Mouse (Mus musculus): ENCODE measurements around the gene Sept14. TPM values are rescaled to one million over a fixed set of nuclear protein-coding genes. Genes with fewer than 3 reads are reported as not detected.
A peak's percentile ranks its signal among the peaks of the same experiment; 100 is the strongest.

The Sept14 gene
- polyA plus RNA-seq, 1 experiment from 2014 or later, result not detected

- ATAC-seq (ENCODE audit: insufficient read depth) (peak; percentile 91), DNase-seq (peak; percentile 90)
- Histone ChIP-seq H3K9ac (peak within 1 kb of the TSS; percentile 84), H3K4me1 (ENCODE audit: insufficient read depth) (0 out of 2 replicates have a peak, but pooled peaks cover 6% of the 10 kb centered on the region), H3K4me2 (peak within 1 kb of the TSS; percentile 71), H3K27me3 (ENCODE audit: insufficient read depth, low read length) (no peaks in the 10 kb centered on the region), H3K9me3 (ENCODE audit: low read depth, low read length) (no peaks in the 10 kb centered on the region), H3K27ac (ENCODE audit: low read depth) (no peak within 1 kb of the TSS), H3K36me3 (ENCODE audit: insufficient read depth) (no peaks in the 10 kb centered on the region), H3K4me3 (ENCODE audit: low read depth, low read length) (peak within 1 kb of the TSS; percentile 78)
- WGBS, result under 1% methylated on average over 23 of the region's 23 CpGs
- TF ChIP-seq CTCF (IDR thresholded peaks at IDR 0.05; ENCODE audit: low read depth), result no peak
These were observed 38.3 kb downstream of the Sept14 start, which contains the start of gene Zfp11 for GRCm38 (mm10) chr5:129670036-129670458. TSS of gene Zfp11 (minus strand) at chr5:129670099.

- Histone ChIP-seq H3K36me3 (ENCODE audit: insufficient read depth) (no peaks in the 10 kb centered on the region), H3K4me3 (ENCODE audit: low read depth, low read length) (peak overlapping the region; percentile 78), H3K9me3 (ENCODE audit: low read depth, low read length) (no peaks in the 10 kb centered on the region), H3K4me1 (ENCODE audit: insufficient read depth) (0 out of 2 replicates have a peak, but pooled peaks cover 6% of the 10 kb centered on the region), H3K4me2 (peak overlapping the region; percentile 71), H3K9ac (peak overlapping the region; percentile 84), H3K27me3 (ENCODE audit: insufficient read depth, low read length) (no peaks in the 10 kb centered on the region), H3K27ac (ENCODE audit: low read depth) (no peak overlapping the region)
- no peak for TF ChIP-seq CTCF (IDR thresholded peaks at IDR 0.05; ENCODE audit: low read depth)
- under 1% methylated on average over 31 of the region's 31 CpGs for WGBS
- ATAC-seq (ENCODE audit: insufficient read depth) (peak; percentile 80; the same call in 1 of the 2 replicates), DNase-seq (peak; percentile 17)
These were observed 38.8 kb downstream of the Sept14 start for GRCm38 (mm10) chr5:129669453-129670035.

- H3K9me3 ChIP-seq (ENCODE audit: low read depth, low read length), result no peaks in the 10 kb centered on the region
- H3K9ac ChIP-seq, result no peak overlapping the region
- no peaks in the 10 kb centered on the region for H3K36me3 ChIP-seq (ENCODE audit: insufficient read depth)
- TF ChIP-seq CTCF (IDR thresholded peaks at IDR 0.05; ENCODE audit: low read depth), result no peak
- no peak overlapping the region for H3K27ac ChIP-seq (ENCODE audit: low read depth)
- H3K4me3 ChIP-seq (ENCODE audit: low read depth, low read length), result no peak overlapping the region
- 0 out of 2 replicates have a peak, but pooled peaks cover 6% of the 10 kb centered on the region for H3K4me1 ChIP-seq (ENCODE audit: insufficient read depth)
- ATAC-seq (ENCODE audit: insufficient read depth) (no peak), DNase-seq (no peak)
- H3K27me3 ChIP-seq (ENCODE audit: insufficient read depth, low read length), result no peaks in the 10 kb centered on the region
- H3K4me2 ChIP-seq, result no peak overlapping the region
- WGBS, result 85% methylated on average over 4 of the region's 4 CpGs
These were observed 40.5 kb downstream of the Sept14 start for GRCm38 (mm10) chr5:129667851-129668250.

DNA sequence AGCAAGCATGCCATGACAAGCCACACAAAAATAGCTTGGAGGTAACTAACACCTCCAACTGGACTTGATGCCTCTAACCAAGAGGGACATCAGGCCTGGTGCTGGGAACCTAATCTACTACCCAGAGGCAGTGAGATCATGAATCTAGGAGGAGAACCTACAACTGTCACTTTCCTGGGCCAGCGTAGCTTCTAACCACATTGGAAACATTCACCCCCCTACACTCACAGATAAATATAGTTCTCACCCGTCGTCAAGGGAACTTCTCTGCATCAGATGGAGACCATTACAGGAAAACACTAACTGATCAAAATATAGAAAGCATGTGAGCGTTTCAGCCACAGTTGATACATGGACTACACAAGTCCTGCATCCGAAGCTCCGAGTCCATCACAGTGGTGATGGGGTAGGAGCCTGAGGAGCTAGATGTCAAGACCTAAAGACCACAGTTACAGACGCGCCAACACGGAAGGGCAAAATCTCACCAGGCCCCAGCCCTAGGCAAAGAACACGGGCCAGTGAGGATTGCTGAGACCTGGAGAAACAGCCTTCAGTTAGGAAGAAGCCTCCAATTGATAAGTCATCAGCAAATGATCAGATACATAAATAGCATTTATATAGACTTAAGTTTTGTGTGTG, 41.9 kb downstream of the Sept14 start:
- no peak for DNase-seq
- 91% methylated on average over 10 of the region's 10 CpGs for WGBS
- H3K4me1 ChIP-seq (ENCODE audit: insufficient read depth), result 0 out of 2 replicates have a peak, but pooled peaks cover 6% of the 10 kb centered on the region
- no peaks in the 10 kb centered on the region for H3K27me3 ChIP-seq (ENCODE audit: insufficient read depth, low read length)
- H3K4me3 ChIP-seq (ENCODE audit: low read depth, low read length), result no peak overlapping the region
- no peak for ATAC-seq (ENCODE audit: insufficient read depth)
- H3K27ac ChIP-seq (ENCODE audit: low read depth), result no peak overlapping the region
- H3K4me2 ChIP-seq, result no peak overlapping the region
- no peak for TF ChIP-seq CTCF (IDR thresholded peaks at IDR 0.05; ENCODE audit: low read depth)
- H3K36me3 ChIP-seq (ENCODE audit: insufficient read depth), result no peaks in the 10 kb centered on the region
- no peak overlapping the region for H3K9ac ChIP-seq
- H3K9me3 ChIP-seq (ENCODE audit: low read depth, low read length), result no peaks in the 10 kb centered on the region

DNA sequence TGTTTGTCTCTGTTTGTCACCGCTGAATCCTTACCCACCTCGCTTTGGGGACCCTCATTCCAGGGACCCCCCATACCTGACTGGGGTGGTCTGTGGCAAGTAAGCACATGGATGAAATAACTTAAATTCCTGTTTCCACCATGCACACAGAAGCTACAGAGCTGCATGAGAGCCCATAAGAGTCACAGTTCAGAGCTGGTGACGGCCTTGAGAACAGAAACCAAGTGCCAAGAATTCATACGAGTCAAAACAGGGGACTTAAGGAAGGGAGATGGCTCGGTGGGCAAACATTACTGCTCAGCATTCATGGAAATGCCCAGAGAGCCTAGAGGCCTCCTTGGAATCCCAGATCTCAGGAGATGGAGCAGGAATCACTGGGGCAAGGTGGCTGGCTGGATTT, 44.2 kb downstream of the Sept14 start:
- ATAC-seq (ENCODE audit: insufficient read depth) (no peak), DNase-seq (no peak)
- Histone ChIP-seq H3K9me3 (ENCODE audit: low read depth, low read length) (no peaks in the 10 kb centered on the region), H3K27me3 (ENCODE audit: insufficient read depth, low read length) (no peaks in the 10 kb centered on the region), H3K4me2 (no peak overlapping the region), H3K9ac (no peak overlapping the region), H3K36me3 (ENCODE audit: insufficient read depth) (peaks cover 16% of the 10 kb centered on the region), H3K4me1 (ENCODE audit: insufficient read depth) (0 out of 2 replicates have a peak, but pooled peaks cover 4% of the 10 kb centered on the region), H3K27ac (ENCODE audit: low read depth) (no peak overlapping the region), H3K4me3 (ENCODE audit: low read depth, low read length) (no peak overlapping the region)
- 79% methylated on average over 5 of the region's 5 CpGs for whole genome bisulfite sequencing
- no peak for TF ChIP-seq CTCF (IDR thresholded peaks at IDR 0.05; ENCODE audit: low read depth)

DNA sequence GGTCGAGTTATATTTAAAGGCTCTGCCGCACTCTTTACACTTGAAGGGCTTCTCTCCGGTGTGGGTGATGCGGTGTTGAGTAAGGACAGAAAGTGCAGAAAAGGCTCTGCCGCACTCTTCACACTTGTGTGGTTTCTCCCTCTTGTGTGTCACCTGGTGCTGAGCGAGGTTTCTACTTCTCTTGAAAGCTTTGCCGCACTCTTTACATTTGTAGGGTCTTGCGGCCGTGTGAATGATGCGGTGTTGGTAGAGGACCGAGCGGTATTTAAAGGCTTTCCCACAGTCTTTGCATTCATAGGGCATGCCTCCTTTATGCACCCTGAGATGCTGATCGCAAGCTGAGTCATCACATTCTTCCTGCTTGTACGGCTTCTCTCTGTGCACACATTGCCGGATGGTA, 50.4 kb downstream of the Sept14 start:
- no peak overlapping the region for H3K27ac ChIP-seq (ENCODE audit: low read depth)
- WGBS, result 93% methylated on average over 15 of the region's 15 CpGs
- TF ChIP-seq CTCF (IDR thresholded peaks at IDR 0.05; ENCODE audit: low read depth), result no peak
- H3K9ac ChIP-seq, result no peak overlapping the region
- no peaks in the 10 kb centered on the region for H3K4me1 ChIP-seq (ENCODE audit: insufficient read depth)
- ATAC-seq (ENCODE audit: insufficient read depth), result no peak
- no peak for DNase-seq
- no peaks in the 10 kb centered on the region for H3K9me3 ChIP-seq (ENCODE audit: low read depth, low read length)
- no peaks in the 10 kb centered on the region for H3K27me3 ChIP-seq (ENCODE audit: insufficient read depth, low read length)
- no peak overlapping the region for H3K4me2 ChIP-seq
- peaks cover 50% of the 10 kb centered on the region for H3K36me3 ChIP-seq (ENCODE audit: insufficient read depth)
- H3K4me3 ChIP-seq (ENCODE audit: low read depth, low read length), result no peak overlapping the region

DNA sequence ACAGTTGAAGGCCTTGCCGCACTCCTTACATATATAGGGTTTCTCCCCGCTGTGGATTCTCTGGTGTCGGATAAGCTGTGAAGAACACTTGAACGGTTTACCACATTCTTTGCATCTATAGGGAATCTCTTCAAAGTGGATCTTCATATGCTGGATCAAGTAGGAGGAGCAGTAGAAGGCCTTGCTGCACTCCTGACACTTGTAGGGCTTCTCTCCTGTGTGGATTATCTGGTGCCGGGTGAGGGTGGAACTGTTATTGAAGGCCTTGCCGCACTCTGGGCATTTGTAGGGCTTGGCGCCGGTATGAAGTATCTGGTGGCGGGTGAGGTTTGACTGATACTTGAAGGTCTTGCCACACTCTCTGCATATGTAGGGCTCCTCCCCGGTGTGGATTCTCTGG, 51.3 kb downstream of the Sept14 start:
- Histone ChIP-seq H3K9ac (no peak overlapping the region), H3K4me1 (ENCODE audit: insufficient read depth) (no peaks in the 10 kb centered on the region), H3K4me3 (ENCODE audit: low read depth, low read length) (no peak overlapping the region), H3K36me3 (ENCODE audit: insufficient read depth) (peaks cover 50% of the 10 kb centered on the region), H3K27me3 (ENCODE audit: insufficient read depth, low read length) (no peaks in the 10 kb centered on the region), H3K27ac (ENCODE audit: low read depth) (no peak overlapping the region), H3K9me3 (ENCODE audit: low read depth, low read length) (no peaks in the 10 kb centered on the region), H3K4me2 (no peak overlapping the region)
- 95% methylated on average over 10 of the region's 10 CpGs for WGBS
- DNase-seq, result no peak
- no peak for ATAC-seq (ENCODE audit: insufficient read depth)
- TF ChIP-seq CTCF (IDR thresholded peaks at IDR 0.05; ENCODE audit: low read depth), result no peak
